Mouse (Mus musculus) cerebral cortex, adult 2 months (tissue): ENCODE results near the gene Chek2.

Source experiments
- WGBS: fragments of 180-500 bp; shearing (Covaris S2); methylation state at CpG from one replicate; pipeline ENCODE4 v1.1.7; 2018; 5-methylcytosine and 5-hydroxymethylcytosine counted together

Gene Chek2

DNA sequence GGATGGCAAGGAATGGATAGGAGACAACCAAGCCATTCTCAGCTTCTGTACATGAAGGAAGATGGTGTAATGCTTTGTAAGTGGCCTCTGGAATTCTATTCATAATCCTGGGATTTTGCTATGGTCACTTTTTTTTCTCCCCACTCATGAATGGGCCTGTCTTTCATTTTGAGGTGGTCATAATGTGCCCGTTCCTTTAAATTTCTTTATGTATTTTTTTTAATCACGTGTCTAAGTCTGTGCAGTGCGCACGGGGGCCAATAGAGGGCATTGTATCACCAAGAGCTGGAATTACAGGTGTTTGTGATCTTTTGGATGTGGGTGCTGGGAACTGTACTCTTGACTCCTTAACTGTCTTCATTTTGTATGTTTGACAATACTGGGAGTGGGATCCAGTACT lies 686 bp downstream of the Chek2 start:
- 7% methylated on average over 4 of the region's 4 CpGs for WGBS

DNA sequence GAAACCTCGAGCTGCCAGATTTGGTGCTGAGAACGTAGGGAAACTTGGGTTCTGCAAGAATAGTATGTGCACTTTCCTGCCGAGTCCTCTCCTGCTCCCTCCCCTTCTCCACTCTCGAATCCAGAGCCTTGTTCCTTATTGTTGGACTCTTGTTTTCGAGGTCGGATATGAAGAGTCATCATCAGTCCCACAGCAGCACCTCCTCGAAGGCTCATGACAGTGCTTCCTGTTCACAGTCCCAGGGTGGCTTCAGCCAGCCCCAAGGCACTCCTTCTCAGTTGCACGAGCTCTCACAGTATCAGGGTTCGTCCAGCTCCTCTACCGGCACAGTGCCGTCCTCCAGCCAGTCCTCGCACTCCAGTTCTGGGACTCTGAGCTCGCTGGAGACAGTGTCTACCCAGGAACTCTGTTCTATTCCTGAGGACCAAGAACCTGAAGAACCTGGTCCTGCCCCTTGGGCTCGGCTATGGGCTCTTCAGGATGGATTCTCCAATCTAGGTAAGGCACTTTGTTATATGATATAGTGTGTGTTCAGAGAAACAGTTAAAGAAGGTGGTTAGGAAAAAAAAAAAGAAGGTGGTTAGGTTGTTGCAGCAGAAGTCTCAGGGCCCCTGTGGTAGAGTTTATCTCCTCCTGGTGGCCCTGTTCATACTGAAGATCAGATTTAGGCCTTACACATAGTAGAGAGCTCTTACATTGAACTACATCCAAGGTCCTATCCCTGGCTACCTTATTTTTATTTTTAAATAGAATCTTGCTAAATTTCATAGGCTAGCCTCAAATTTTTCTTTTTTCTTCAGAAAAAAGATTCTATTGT lies 1.5 kb downstream of the Chek2 start:
- 91% methylated on average over 14 of the region's 14 CpGs for WGBS

DNA sequence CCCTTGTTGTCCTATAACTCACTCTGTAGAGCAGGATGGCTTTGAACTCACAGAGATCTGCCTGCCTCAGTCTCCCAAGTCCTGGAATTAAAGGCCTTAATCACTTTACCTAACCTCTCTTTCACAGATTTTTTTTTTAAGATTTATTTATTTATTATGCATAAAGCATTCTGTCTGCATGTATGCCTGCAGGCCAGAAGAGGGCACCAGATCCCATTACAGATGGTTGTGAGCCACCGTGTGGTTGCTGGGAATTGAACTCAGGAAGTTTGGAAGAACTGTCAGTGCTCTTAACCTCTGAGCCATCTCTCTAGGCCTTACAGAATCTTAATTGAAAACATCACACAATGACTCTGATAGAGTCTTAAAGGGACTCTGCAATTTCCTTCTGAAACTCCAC lies 13.2 kb downstream of the Chek2 start:
- 91% methylated on average over 1 of the region's 1 CpGs for WGBS

DNA sequence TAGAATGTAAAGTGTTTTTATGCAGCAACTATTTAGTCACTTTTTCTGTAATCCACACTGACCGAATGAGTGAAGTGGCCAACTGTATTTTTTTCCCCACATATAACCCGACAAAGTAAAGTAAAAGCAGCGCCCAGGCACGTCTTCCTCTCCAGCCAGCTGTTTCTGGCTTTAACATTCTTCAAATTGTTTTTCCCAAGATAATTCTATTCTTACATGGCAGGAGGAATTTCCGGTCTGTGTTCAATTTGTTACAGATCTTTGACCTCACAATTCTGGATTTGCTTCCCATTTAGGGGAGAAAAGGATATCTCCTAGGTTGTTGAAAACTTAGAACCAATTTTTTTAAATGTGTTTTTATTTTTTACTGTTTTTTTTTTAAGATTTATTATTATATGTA lies 17.3 kb downstream of the Chek2 start:
- WGBS: 78% methylated on average over 5 of the region's 5 CpGs

DNA sequence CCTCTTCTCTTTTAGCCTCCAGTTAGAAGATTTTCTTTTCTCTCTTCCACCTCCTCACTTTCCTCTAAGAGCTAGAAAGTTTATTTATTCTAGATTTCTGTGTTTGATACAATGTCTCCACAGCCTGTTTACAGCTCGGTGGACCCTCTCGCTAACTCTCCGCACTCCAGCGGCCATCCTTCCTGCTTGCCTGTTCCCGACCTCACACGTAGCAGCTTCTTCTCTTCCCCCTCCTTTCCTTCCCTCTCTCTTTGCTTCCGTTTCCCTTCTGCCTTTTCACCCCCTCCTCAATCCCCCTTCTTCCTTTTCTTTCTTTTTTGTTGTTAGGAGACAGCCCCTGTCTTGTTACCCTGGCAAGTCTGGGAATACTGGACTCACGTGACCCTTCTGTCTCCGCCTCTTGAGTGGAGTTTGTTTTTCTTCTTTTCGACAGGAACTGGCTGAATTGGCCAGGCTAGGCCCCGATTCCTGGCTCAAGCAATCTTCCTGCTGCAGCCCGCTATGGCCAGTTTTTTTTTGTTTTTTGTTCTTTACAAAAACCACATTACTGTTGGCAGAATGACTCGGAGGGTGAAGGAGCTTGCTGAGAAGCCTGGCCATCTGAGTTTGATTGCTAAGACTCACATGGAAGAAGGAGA lies 19.4 kb downstream of the Chek2 start:
- 42% methylated on average over 13 of the region's 13 CpGs for WGBS

DNA sequence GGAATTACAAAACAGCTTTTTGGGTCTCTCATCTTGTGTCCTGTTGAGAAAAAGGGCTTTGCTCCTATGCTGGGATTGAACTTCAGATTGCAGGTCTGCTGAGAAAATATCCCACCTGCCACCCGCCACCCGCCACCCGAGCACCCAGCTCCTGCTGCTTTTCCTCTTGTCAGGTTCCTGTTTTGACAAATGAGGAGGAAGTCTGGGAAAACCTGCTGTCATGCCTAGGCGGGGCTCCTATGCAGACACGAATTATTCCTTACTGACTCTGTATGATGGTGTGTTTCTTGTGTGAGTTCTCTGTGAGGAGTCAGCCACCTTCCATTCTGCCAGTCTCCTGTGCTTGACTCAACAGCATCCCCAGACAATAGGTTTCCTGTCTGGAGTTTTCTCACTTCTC lies 20.7 kb downstream of the Chek2 start:
- 81% methylated on average over 5 of the region's 5 CpGs for WGBS

DNA sequence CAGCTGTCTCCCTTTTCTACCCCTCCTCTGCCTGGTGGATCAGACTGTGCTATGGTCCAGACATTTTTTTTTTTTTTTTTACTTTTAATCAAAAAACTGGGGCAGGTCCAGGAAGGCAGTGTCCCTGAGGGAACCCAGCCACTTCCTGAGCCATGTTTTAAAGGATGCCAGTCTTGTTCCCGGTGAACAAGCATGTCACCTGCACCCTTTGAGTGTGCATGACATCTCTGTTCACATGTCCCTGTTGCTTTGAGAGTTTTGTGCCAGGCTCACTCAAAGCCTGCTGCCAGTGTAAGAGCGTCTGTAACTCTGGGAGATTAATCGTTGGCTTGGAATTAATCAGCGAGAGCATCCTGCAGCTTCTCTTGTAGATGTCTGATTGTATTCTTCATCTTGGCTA lies 28.7 kb downstream of the Chek2 start:
- 54% methylated on average over 4 of the region's 4 CpGs for WGBS

DNA sequence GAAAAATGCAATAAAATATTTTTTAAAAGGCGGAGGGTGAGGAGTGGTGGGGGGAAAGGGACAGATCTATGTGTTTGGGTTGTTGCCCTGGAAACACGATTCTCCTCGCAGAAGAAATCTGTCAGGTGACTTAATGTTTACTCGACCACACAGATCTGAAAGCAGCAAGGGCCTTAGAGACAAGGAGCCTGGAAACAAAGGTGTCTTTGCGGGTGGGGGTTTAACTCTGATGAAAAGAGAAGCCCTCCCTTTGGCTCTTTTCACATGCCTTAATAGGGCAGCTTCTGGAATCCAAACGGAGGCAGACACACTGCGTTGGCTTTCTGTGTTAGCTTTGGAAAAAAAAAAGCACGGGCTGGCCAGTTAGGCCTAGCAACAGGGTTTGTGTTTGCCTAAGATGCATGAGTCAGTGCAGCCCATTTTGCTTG lies 29.5 kb downstream of the Chek2 start:
- 47% methylated on average over 8 of the region's 8 CpGs for WGBS

DNA sequence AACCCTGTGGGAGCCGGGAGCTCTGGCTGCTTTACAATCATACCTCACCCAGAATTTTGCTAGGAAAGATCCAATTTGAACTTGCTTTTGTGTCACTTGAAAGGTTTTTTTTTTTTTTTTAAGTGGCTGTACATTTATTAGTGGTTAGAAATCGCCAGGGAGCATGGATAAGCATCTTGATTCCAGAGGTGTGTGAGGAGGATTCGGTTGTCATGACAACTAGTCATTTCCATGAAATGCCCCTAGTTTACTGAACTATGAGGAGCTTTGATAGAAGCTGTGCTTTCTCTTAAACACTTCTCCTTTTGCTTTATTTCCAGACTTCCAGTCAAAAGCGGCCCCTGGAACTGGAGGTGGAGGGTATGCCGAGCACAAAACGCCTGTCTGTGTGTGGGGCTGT lies 33.4 kb downstream of the Chek2 start:
- 49% methylated on average over 6 of the region's 6 CpGs for WGBS

DNA sequence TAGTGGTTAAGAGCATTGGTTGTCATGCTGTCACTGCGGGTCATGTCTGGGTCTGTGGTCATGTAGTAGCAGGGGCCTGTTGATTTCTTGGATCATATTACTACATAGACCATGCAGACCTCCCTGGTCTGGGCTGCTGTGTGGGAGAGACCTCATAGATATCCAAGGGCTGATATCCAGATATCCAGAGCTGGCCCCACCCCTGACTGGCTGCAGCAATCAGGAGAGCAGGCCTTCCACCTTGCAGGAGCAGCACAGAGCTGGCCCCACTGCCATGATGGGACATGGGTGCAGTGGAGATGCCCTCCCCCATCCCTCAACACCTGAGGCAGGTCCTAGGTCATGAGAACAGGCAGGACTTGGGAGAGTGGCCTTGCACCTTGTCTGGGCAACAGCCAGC lies 35.5 kb downstream of the Chek2 start:
- 88% methylated on average over 1 of the region's 1 CpGs for WGBS

DNA sequence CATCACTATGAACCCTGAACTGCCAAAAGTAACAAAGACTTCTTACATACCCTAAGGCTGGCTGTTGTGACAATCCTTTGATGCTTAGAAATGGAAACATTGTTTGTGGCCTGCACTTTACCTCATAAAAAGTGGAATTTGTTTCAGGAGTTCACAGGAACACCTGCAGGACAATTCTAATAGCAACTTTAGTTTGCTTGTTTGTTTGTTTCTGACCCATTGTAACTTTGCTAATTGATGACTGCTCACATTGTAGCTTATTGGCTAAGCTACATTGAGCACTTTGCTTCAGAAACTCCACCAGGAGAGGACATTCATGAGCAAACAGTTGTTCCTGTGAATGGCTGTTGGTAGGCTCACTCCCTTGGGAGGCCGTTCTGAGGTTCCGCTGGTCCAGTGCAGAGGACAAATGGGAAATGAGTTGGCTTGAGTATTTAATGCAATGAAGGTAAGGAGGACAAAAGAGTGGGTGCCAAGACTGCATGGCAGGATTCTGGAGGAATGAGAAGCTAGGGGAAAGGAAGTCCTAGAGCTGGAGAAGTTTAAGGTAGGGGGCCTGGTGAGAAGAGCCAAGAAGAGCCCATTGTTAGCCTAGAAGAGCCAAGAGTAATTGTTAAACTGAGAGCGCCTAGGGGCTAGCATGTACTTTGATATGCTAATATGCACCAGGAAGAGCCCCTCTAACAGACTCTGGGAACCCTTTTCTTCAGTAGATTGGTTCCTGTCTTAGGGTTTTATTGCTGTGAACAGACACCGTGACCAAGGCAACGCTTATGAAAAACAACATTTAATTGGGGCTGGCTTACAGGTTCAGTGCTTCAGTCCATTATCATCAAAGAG lies 38.1 kb downstream of the Chek2 start:
- 84% methylated on average over 5 of the region's 5 CpGs for WGBS

DNA sequence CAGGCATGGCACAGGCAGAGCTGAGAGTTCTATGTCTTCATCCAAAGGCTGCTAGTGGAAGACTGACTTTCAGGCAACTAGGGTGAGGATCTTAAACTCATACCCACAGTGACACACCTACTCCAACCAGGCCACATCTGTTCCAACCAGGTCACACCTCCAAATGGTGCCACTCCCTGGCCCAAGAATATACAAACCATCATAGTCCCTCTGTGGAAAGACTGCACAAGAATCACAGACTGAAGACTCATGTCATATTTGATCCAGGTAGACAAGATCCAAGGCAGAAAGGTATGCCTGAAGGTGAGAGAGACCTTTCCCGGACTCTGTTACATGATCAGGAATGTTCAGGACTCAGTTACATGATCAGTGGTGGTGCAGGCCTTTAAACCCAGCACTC lies 38.7 kb downstream of the Chek2 start:
- WGBS: 100% methylated on average over 1 of the region's 1 CpGs

DNA sequence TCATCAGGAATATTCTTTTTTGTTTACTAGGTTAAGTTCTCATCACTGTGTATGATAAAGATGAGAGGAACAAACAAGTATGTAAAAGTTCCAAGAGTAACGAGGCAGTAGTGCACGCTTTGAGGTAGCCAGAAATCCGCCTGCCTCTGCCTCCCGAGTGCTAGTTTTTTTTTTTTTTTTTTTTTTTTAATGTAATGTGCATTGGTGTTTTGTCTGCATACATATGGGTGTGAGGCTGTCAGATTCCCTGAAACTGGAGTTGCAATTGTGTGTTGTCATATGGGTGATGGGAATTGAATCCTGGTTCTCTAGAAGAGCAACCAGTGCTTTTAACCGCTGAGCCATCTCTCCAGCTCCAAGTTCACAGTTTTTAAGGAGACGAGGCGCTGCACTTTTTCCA lies 39.3 kb downstream of the Chek2 start:
- WGBS: 56% methylated on average over 7 of the region's 7 CpGs

DNA sequence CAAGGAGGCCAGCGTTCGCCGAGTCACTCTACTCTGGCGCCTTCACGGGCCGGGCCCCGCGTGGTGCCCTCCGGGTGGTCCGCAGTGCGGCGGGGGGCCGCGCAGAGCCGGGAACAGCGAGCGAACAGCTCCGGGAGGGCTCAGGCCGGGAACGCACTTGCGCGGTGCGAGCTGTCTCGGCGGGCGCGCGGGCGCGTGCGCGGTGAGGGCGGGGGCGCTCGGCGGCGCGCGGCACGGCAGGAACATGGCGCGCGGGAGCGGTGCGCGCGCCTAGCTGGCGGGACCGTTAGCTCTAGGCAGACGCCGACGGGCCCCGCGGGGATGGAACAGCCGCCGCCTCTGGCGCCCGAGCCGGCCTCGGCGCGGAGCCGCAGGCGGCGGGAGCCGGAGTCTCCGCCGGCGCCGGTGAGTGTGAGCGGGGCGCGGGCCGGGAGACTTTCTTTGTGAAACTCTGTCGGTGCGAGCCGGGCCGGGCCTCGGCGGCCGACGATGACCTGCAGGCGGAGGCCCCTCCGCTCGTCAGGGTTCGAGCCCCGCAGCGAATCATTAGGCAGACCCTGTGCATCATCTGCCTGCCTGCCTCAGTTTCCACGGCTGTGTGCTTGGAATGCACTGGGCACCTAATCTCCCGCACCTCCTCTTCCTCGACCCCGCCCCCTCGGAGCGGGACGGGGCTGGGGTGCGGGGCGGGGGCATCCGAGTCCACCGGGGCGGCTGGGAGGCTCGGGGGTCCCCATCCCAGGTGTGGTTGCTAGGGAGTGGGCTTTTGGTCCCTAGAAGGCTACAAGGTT lies 40.0 kb downstream of the Chek2 start, which contains the start of gene Ttc28:
Gene Ttc28 (plus strand): TSS at position 220 of the 791 bp plus-strand sequence.
- WGBS: under 1% methylated on average over 99 of the region's 101 CpGs

DNA sequence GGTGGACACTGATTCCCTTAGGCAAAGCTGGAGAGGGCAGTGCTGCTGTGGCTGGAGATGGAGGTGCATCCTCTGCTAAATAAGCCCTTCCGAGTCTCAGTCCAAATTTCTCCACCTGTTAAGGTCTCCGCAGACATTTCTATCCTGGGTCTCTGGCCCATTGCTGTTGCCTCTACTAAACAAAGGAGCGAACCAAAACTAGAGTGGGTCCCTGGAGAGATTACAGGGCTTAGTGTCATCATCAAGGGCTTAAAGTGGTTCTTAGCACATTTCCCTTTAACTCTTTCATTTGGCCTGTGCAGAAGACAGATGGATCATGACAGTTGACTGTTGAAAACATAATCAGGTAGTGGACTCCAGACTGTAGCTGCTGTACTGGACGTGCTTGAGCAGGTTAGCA lies 48.8 kb downstream of the Chek2 start:
- WGBS: 96% methylated on average over 4 of the region's 4 CpGs

DNA sequence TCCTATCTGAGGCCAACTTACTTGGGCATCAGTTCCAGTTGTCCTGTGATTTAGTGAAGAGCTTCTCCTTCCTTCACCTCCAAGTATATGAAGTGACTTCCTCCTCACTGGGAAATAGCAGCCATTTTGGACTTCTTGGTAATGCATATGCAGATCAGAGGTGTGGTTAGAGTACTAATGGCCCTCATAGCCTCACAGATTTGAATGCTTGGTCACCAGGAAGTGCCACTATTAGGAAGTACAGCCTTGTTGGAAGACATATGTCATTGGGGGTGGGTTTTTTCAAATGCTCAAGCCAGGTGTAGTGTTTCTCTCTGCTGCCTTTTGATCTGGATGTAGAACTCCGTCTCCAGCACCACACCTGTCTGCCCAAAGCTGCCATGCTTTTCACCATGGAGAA lies 50.2 kb downstream of the Chek2 start:
- WGBS: 94% methylated on average over 1 of the region's 1 CpGs

DNA sequence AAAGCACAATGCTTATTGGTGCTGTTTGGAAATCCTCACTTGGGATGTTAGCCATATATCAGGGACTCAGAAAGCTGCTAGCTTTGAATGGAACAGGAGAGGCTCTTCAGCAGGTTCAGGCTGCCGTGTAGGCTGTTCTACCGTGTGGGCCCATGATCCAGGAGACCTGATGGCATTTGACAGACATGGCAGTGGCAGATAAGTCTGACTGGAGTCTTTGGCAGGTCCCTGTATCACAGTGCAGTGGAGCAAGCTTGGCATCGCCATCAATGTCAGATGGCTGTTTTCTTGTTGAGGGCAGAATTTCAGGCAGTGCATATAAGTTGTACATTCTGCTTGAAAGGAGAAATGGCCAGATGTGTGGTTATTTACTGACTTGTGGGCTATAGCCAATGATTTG lies 50.8 kb downstream of the Chek2 start:
- WGBS: 93% methylated on average over 3 of the region's 3 CpGs

DNA sequence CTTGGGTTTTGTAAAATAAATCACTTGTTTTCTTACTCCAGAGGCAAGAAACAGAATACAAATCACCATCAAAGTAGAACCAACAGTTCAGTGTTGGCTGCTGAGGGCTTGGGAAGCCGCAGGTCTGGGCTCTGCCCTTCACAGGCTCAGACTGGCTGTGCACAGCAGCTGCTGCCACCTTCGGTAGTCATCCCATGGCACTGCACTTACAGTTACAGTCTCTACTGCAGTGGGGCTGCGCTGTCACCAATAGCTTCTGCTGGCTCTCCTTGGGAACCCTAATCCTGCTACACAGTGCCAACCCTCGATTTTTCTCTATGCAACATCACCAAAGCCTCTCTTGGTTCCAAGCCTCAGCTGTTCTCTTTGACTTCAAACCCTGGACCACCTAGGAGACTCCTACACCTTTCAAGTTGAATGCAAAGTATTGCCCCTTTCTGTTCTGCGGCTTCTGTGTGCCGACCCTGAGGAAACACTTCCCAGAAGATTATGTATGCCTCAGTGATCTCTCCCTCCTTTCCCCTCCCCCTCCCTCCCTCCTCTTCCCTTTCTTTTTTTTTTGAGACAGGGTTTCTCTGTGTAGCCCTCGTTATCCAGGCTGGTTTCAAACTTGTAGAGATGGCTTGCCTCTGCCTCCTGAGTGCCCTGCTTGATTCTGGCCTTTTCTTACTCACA lies 57.5 kb downstream of the Chek2 start:
- 59% methylated on average over 7 of the region's 7 CpGs for WGBS

DNA sequence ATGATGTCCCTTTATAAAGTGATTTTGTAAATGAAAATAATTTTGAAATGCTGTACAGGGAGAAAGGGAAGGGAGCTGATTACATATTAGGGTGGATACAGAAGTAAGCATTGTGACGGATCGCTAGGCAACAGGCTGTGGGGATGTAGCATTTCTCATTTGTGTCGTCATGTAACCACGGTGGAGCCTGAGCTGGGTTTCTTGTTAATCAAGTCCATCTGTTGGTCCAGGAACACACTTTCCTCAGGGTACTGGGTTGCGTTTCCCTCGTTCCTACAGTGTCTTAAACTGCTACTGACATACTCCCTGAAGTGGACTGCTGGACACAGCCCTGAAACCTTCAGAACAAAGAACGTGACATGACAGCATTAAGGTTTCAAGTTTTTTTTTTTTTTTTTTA lies 58.4 kb downstream of the Chek2 start:
- WGBS: 76% methylated on average over 7 of the region's 7 CpGs

DNA sequence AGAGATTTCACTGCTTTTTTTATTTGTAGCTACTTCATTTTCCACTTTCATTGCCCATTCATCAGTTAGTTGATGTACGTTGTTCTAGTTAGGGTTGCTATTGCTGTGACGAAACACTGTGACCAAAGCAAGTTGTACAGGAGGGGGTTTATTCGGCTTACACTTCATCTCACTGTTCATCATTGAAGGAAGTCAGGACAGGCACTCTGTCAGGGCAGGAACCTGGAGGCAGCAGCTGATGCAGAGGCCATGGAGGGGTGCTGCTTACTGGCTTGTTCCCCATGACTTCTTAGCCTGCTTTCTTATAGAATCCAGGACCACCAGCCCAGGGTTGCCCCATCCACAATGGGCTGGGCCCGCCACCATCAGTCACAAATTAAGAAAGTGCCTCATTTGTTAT lies 59.0 kb downstream of the Chek2 start:
- 96% methylated on average over 4 of the region's 4 CpGs for WGBS

DNA sequence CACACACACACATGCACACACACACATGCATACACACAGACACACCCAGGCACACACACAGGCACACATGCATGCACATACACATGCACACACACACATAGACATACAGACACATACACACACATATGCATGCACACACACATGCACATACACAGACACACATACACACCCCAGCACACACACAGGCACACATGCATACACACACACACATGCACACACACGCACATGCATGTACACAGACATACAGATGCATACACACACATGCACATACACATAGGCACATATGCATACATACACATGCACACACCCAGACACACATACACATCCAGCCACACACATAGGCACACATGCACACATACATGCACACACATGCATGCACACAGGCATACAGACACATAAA lies 66.9 kb downstream of the Chek2 start:
- 97% methylated on average over 1 of the region's 1 CpGs for WGBS
